ENCODE assay signal across 18 mouse cellular contexts in the genomic region with DNA sequence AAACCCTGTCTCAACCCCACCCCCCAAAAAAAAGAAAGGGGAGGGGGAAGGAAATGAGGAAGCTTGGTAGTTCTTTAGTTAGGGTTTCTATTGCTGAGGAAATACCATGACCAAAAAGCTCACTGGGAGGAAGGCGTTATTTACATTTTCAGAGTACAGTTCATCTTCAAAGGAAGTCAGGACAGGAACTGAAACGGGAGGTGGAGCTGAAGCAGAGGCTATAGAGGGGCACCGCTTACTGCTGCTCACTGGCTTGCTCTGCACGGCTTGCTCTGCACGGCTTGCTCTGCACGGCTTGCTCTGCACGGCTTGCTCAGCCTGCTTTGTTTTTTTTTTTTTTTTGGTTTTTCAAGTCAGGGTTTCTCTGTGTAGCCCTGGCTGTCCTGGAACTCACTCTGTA. TPM values are rescaled to one million over a fixed set of nuclear protein-coding genes. Genes with fewer than 3 reads are reported as not detected.
DNase-seq lines count a peak whose midpoint lies in the region; ATAC-seq and TF ChIP-seq lines count a peak whose summit lies in the region.
"Had no signal": no experiment of that assay in that cellular context is flagged by ENCODE, and none has a peak within 500 bp of the region (broad histone marks: within the 10 kb centered on the region; RNA-seq: fewer than 3 reads in every experiment).

No protein-coding gene starts in this region.

- TF ChIP-seq CTCF in lung, adult 2 months (IDR thresholded peaks at IDR 0.05; ENCODE audit: insufficient read depth, low read length), result no peak
- TF ChIP-seq CTCF in MEL (IDR thresholded peaks at IDR 0.05 in 2 of 3, conservative IDR thresholded peaks at IDR 0.05 in 1 of 3; ENCODE audit: control insufficient read depth in 1 of 3, insufficient read depth in 1 of 3, low read depth in 2 of 3, low read length in 3 of 3, poor library complexity in 1 of 3, severe bottlenecking in 1 of 3), result no peak

- DNase-seq in lung, adult 2 months, result no peak
- DNase-seq in lung, postnatal 14 days, result no peak
- DNase-seq in MEL (ENCODE audit: low read depth, low spot score), result peak; percentile 67
- peak; percentile 73 for DNase-seq in naive thymus-derived CD4-positive, alpha-beta T cell, adult 2 months (ENCODE audit: low read depth)
- no peak for DNase-seq in embryo, embryonic 11 days
- DNase-seq in kidney, adult 11 months, result no peak
- DNase-seq: adrenal gland, postnatal 25 days; layer of hippocampus, postnatal 36 days had no signal

- WGBS in lung, adult 2 months, result 22% methylated on average over 7 of the region's 7 CpGs
- WGBS in lung, embryonic 15.5 days, result 41% methylated on average over 7 of the region's 7 CpGs
- WGBS in midbrain, embryonic 13.5 days, result 88% methylated on average over 7 of the region's 7 CpGs

- no peaks in the 10 kb centered on the region for H3K79me2 ChIP-seq in MEL (ENCODE audit: control insufficient read depth, insufficient read depth, low read length, poor library complexity)

- no peak overlapping the region for H3K4me3 ChIP-seq in lung, adult 2 months (replicated peaks; ENCODE audit: extremely low read depth, low read depth, low read length)
- no peak overlapping the region for H3K4me3 ChIP-seq in MEL (ENCODE audit: control insufficient read depth in 1 of 2, insufficient read depth in 1 of 2, low read depth in 2 of 2, low read length in 2 of 2)
- no peak overlapping the region for H3K4me3 ChIP-seq in lung, embryonic 15.5 days
- H3K4me3 ChIP-seq in midbrain, embryonic 13.5 days (replicated peaks), result no peak overlapping the region
- H3K4me3 ChIP-seq: erythroblast, embryonic 14.5 days; limb, embryonic 12.5 days; neural tube, embryonic 12.5 days; stomach, embryonic 15.5 days had no signal

- no peak overlapping the region for H3K9ac ChIP-seq in MEL (ENCODE audit: control insufficient read depth, low read depth, low read length, poor library complexity, severe bottlenecking)
- no peak overlapping the region for H3K9ac ChIP-seq in lung, embryonic 15.5 days
- no peak overlapping the region for H3K9ac ChIP-seq in midbrain, embryonic 13.5 days (replicated peaks)
- H3K9ac ChIP-seq: limb, embryonic 12.5 days; neural tube, embryonic 12.5 days; stomach, embryonic 15.5 days had no signal

- peak; percentile 22; the same call in 1 of the 2 replicates for TF ChIP-seq POLR2A in lung, adult 2 months (IDR thresholded peaks at IDR 0.05; ENCODE audit: borderline replicate concordance, extremely low read depth, low read depth, low read length)
- no peak for TF ChIP-seq POLR2A in MEL (IDR thresholded peaks at IDR 0.05; ENCODE audit: control insufficient read depth in 1 of 2, insufficient read depth in 1 of 2, low read depth in 1 of 2, low read length in 2 of 2, poor library complexity in 1 of 2)

- peaks cover 7% of the 10 kb centered on the region for H3K4me1 ChIP-seq in lung, adult 2 months (ENCODE audit: control insufficient read depth, insufficient read depth, low read length)
- peaks cover 24 to 32% of the 10 kb centered on the region in 2 experiments for H3K4me1 ChIP-seq in MEL (ENCODE audit: control insufficient read depth in 1 of 2, insufficient read depth in 2 of 2, low read length in 2 of 2)
- peaks cover 12% of the 10 kb centered on the region; the same call in 1 of the 2 replicates for H3K4me1 ChIP-seq in lung, embryonic 15.5 days
- H3K4me1 ChIP-seq in midbrain, embryonic 13.5 days (replicated peaks), result no peaks in the 10 kb centered on the region
- H3K4me1 ChIP-seq: limb, embryonic 12.5 days; neural tube, embryonic 12.5 days had no signal

- no peak for TF ChIP-seq RAD21 in MEL (IDR thresholded peaks at IDR 0.05; ENCODE audit: low read depth, low read length)

- H3K36me3 ChIP-seq in MEL (ENCODE audit: control insufficient read depth in 1 of 2, insufficient read depth in 2 of 2, low read length in 2 of 2), result peaks cover 0 to 13% of the 10 kb centered on the region in 2 experiments; a peak in 2 of 4 replicates
- H3K36me3 ChIP-seq in lung, embryonic 15.5 days, result no peaks in the 10 kb centered on the region
- no peaks in the 10 kb centered on the region for H3K36me3 ChIP-seq in midbrain, embryonic 13.5 days
- H3K36me3 ChIP-seq: limb, embryonic 12.5 days; neural tube, embryonic 12.5 days; stomach, embryonic 15.5 days had no signal

- H3K9me3 ChIP-seq in MEL (replicated peaks; ENCODE audit: insufficient read depth, low read length), result no peaks in the 10 kb centered on the region
- no peaks in the 10 kb centered on the region for H3K9me3 ChIP-seq in lung, embryonic 15.5 days
- H3K9me3 ChIP-seq in midbrain, embryonic 13.5 days, result no peaks in the 10 kb centered on the region
- H3K9me3 ChIP-seq: stomach, embryonic 15.5 days had no signal

- ATAC-seq in lung, embryonic 15.5 days (ENCODE audit: borderline replicate concordance, extremely low read depth, low FRiP score, low TSS enrichment), result peak; percentile 29; the same call in 1 of the 2 replicates
- no peak for ATAC-seq in midbrain, embryonic 13.5 days

- TF ChIP-seq EP300 in MEL (IDR thresholded peaks at IDR 0.05; ENCODE audit: low read depth in 1 of 2, low read length in 2 of 2), result no peak

- no peaks in the 10 kb centered on the region for H3K27me3 ChIP-seq in MEL (ENCODE audit: control insufficient read depth in 1 of 2, insufficient read depth in 2 of 2, low read length in 2 of 2)
- H3K27me3 ChIP-seq in lung, embryonic 15.5 days, result no peaks in the 10 kb centered on the region
- no peaks in the 10 kb centered on the region for H3K27me3 ChIP-seq in midbrain, embryonic 13.5 days
- H3K27me3 ChIP-seq: limb, embryonic 12.5 days; neural tube, embryonic 12.5 days; stomach, embryonic 15.5 days had no signal

- H3K4me2 ChIP-seq in lung, embryonic 15.5 days, result no peak overlapping the region
- no peak overlapping the region for H3K4me2 ChIP-seq in midbrain, embryonic 13.5 days (replicated peaks)
- H3K4me2 ChIP-seq: limb, embryonic 12.5 days; midbrain, embryonic 11.5 days; neural tube, embryonic 12.5 days; stomach, embryonic 15.5 days had no signal

- H3K27ac ChIP-seq in MEL (ENCODE audit: control insufficient read depth, low read depth, low read length), result peak overlapping the region; percentile 11; the same call in 1 of the 2 replicates
- H3K27ac ChIP-seq in lung, embryonic 15.5 days, result peak overlapping the region; percentile 88; the same call in 1 of the 2 replicates
- no peak overlapping the region for H3K27ac ChIP-seq in midbrain, embryonic 13.5 days
- H3K27ac ChIP-seq: kidney, postnatal 0 days; limb, embryonic 12.5 days; neural tube, embryonic 12.5 days; stomach, embryonic 15.5 days had no signal

TF ChIP-seq in MEL, 35 proteins besides CTCF, POLR2A, EP300 and RAD21:
- TF ChIP-seq KAT2A (conservative IDR thresholded peaks at IDR 0.05; ENCODE audit: low read depth, low read length) (no peak), HCFC1 (IDR thresholded peaks at IDR 0.05; ENCODE audit: low read depth, low read length) (0 out of 2 replicates have a peak, but pooled peaks have one; percentile 21)

RNA-seq across cellular contexts. Expression of a gene that starts 10.6 kb away (rescaled TPM):
- 42.9 and 44.3 TPM in 2 replicates for polyA plus RNA-seq in lung, adult 2 months (2012; rRNA removed)
- total RNA-seq in MEL (2012; rRNA removed), result 46.8 and 47.6 TPM in 2 replicates
- 100 to 1,000 TPM in 1 of 2 experiments, not detected in 1; 118 TPM for polyA plus RNA-seq in MEL (2012; ENCODE audit: insufficient read depth in 1 of 2, insufficient read length in 2 of 2, low read depth in 1 of 2, low replicate concordance in 2 of 2, missing spikeins in 1 of 2)
- polyA plus RNA-seq in lung, embryonic 15.5 days (2015; fragmentation: Nextera tagmentation; extraction: Ambion mirVana), result 74.4 and 75.2 TPM in 2 replicates
- 98.1 and 108 TPM in 2 replicates for polyA plus RNA-seq in midbrain, embryonic 13.5 days (2015; fragmentation: Nextera tagmentation; extraction: Ambion mirVana)

RNA-seq across cellular contexts. Expression of a gene that starts 11.0 kb away (rescaled TPM):
- polyA plus RNA-seq in lung, adult 2 months (2012; rRNA removed), result 873 and 1,096 TPM in 2 replicates
- 5.2 and 6.8 TPM in 2 replicates for total RNA-seq in MEL (2012; rRNA removed)
- polyA plus RNA-seq in MEL (2012; ENCODE audit: insufficient read depth in 1 of 2, insufficient read length in 2 of 2, low read depth in 1 of 2, low replicate concordance in 2 of 2, missing spikeins in 1 of 2), result 10 to 100 TPM in 1 of 2 experiments, not detected in 1; 17.1 TPM
- 149 and 169 TPM in 2 replicates for polyA plus RNA-seq in lung, embryonic 15.5 days (2015; fragmentation: Nextera tagmentation; extraction: Ambion mirVana)
- polyA plus RNA-seq in midbrain, embryonic 13.5 days (2015; fragmentation: Nextera tagmentation; extraction: Ambion mirVana), result 69.1 and 96.1 TPM in 2 replicates

RNA-seq across cellular contexts. Expression of a gene that starts 35.2 kb away (rescaled TPM):
- polyA plus RNA-seq in lung, adult 2 months (2012; rRNA removed), result 14.8 and 17.9 TPM in 2 replicates
- 1.6 and 2.0 TPM in 2 replicates for total RNA-seq in MEL (2012; rRNA removed)
- 1 to 10 TPM in 1 of 2 experiments, not detected in 1; 2.6 TPM for polyA plus RNA-seq in MEL (2012; ENCODE audit: insufficient read depth in 1 of 2, insufficient read length in 2 of 2, low read depth in 1 of 2, low replicate concordance in 2 of 2, missing spikeins in 1 of 2)
- polyA plus RNA-seq in lung, embryonic 15.5 days (2015; fragmentation: Nextera tagmentation; extraction: Ambion mirVana), result 6.6 and 7.5 TPM in 2 replicates
- polyA plus RNA-seq in midbrain, embryonic 13.5 days (2015; fragmentation: Nextera tagmentation; extraction: Ambion mirVana), result 4.7 TPM in 2 replicates

RNA-seq across cellular contexts. Expression of a gene that starts 35.8 kb away (rescaled TPM):
- polyA plus RNA-seq in lung, adult 2 months (2012; rRNA removed), result 289 and 294 TPM in 2 replicates
- total RNA-seq in MEL (2012; rRNA removed), result 46.3 and 50.5 TPM in 2 replicates
- 10 to 100 TPM in 1 of 2 experiments, not detected in 1; 87.7 TPM for polyA plus RNA-seq in MEL (2012; ENCODE audit: insufficient read depth in 1 of 2, insufficient read length in 2 of 2, low read depth in 1 of 2, low replicate concordance in 2 of 2, missing spikeins in 1 of 2)
- polyA plus RNA-seq in lung, embryonic 15.5 days (2015; fragmentation: Nextera tagmentation; extraction: Ambion mirVana), result 131 and 139 TPM in 2 replicates
- polyA plus RNA-seq in midbrain, embryonic 13.5 days (2015; fragmentation: Nextera tagmentation; extraction: Ambion mirVana), result 92.0 and 94.2 TPM in 2 replicates

RNA-seq across cellular contexts. Expression of a gene that starts 40.2 kb away (rescaled TPM):
- 0.54 and 1.1 TPM in 2 replicates for polyA plus RNA-seq in lung, adult 2 months (2012; rRNA removed)
- total RNA-seq in MEL (2012; rRNA removed), result 0.42 and 0.50 TPM in 2 replicates
- under 1 TPM in 1 of 2 experiments, not detected in 1; 0.13 TPM for polyA plus RNA-seq in MEL (2012; ENCODE audit: insufficient read depth in 1 of 2, insufficient read length in 2 of 2, low read depth in 1 of 2, low replicate concordance in 2 of 2, missing spikeins in 1 of 2)
- polyA plus RNA-seq in lung, embryonic 15.5 days (2015; fragmentation: Nextera tagmentation; extraction: Ambion mirVana), result not detected in 2 replicates
- not detected in 2 replicates for polyA plus RNA-seq in midbrain, embryonic 13.5 days (2015; fragmentation: Nextera tagmentation; extraction: Ambion mirVana)
- total RNA-seq: adrenal gland, postnatal 25 days; layer of hippocampus, postnatal 36 days had no signal
- polyA plus RNA-seq: erythroblast, embryonic 14.5 days; heart, postnatal 0 days; kidney, postnatal 0 days; limb, embryonic 12.5 days; midbrain, embryonic 11.5 days; neural tube, embryonic 12.5 days; stomach, embryonic 15.5 days; urinary bladder, adult 2 months had no signal

Comparison
In these comparisons a context has a peak if more than half of its experiments do, and no peak if none do; other contexts are left out.
1. DNase-seq: peak in MEL (single experiment) and naive thymus-derived CD4-positive, alpha-beta T cell, adult 2 months (single experiment); none in lung, adult 2 months (single experiment), lung, postnatal 14 days (single experiment), embryo, embryonic 11 days (single experiment) and kidney, adult 11 months (single experiment).